Mouse (Mus musculus) forebrain, postnatal 0 days (tissue): ENCODE measurements around the gene Gm10408. TPM values are rescaled to one million over a fixed set of nuclear protein-coding genes. Genes with fewer than 3 reads are reported as not detected.
"Not testable (repeated sequence)": the region's sequence is repeated elsewhere in the genome, so short reads cannot be mapped to it uniquely, and the experiment has no call there.

ENCODE experiments used
- ATAC-seq: fragments of 200-750 bp; cut with Nextera tagmentation; 2 replicates; pipeline ENCODE4 v1.8.0; 2017; ENCODE audit warnings: mild to moderate bottlenecking, moderate library complexity
- DNase-seq: peaks from one replicate; pipeline ENCODE4 v3.0.0-alpha.2; 2015
- H3K27ac ChIP-seq: fragments of 300-500 bp; sonication (generic); 2 replicates; pipeline ENCODE4 v1.5.1; 2014; ENCODE audit warnings: low read depth, mild to moderate bottlenecking, antibody characterized with exemption, low read length, moderate library complexity, mixed read lengths
- H3K27me3 ChIP-seq: fragments of 300-500 bp; sonication (generic); 2 replicates; pipeline ENCODE4 v1.6.1; 2014; ENCODE audit warnings: mild to moderate bottlenecking, low read length, mixed read lengths; ENCODE audit not compliant: insufficient read depth
- H3K36me3 ChIP-seq: fragments of 300-500 bp; sonication (generic); 2 replicates; pipeline ENCODE4 v1.6.1; 2014; ENCODE audit warnings: mild to moderate bottlenecking, moderate library complexity; ENCODE audit not compliant: insufficient read depth
- H3K4me1 ChIP-seq: fragments of 300-500 bp; sonication (generic); 2 replicates; pipeline ENCODE4 v1.6.1; 2014; ENCODE audit warnings: antibody characterized with exemption; ENCODE audit not compliant: insufficient read depth
- H3K4me2 ChIP-seq: fragments of 300-500 bp; sonication (generic); 2 replicates; pipeline ENCODE4 v1.6.1; 2014; ENCODE audit warnings: low read depth, mild to moderate bottlenecking, moderate library complexity
- H3K4me3 ChIP-seq: fragments of 300-500 bp; sonication (generic); 2 replicates; pipeline ENCODE4 v1.5.1; 2014; ENCODE audit warnings: low read depth, low read length, mixed read lengths
- H3K9ac ChIP-seq: fragments of 300-500 bp; sonication (generic); 2 replicates; pipeline ENCODE4 v1.6.1; 2014; ENCODE audit warnings: mild to moderate bottlenecking
- H3K9me3 ChIP-seq: fragments of 300-500 bp; sonication (generic); 2 replicates; pipeline ENCODE4 v1.6.1; 2016; ENCODE audit warnings: low read length
- WGBS: fragments of 180-500 bp; shearing (Covaris S2); extraction: QIAGEN DNeasy Blood & Tissue Kit; methylation state at CpG from one replicate; pipeline ENCODE4 v1.1.7; 2014; 5-methylcytosine and 5-hydroxymethylcytosine counted together
- polyA plus RNA-seq: library from polyadenylated mRNA; unstranded; fragments of >200 nt; fragmentation: Nextera tagmentation; extraction: Ambion mirVana; gene quantifications from 2 replicates; pipeline ENCODE4 v1.2.1, GENCODE M21; 2015
- total RNA-seq: library from RNA; depleted of rRNA; stranded (reverse); fragments of >200 nt; gene quantifications from 2 replicates; pipeline ENCODE4 v1.2.3, GENCODE M21; 2014; rRNA removed

The Gm10408 gene
- 0.52 TPM in 1 of 2 replicates, not detected in the other for total RNA-seq
- not detected in 2 replicates for polyA plus RNA-seq

GRCm38 (mm10) chr14:3449079-3449478 is at the start of gene Gm10408:
Gene Gm10408, plus strand, starts transcription at chr14:3449379.
- H3K9me3 ChIP-seq, H3K4me3 ChIP-seq, ATAC-seq, H3K27me3 ChIP-seq, H3K9ac ChIP-seq, H3K4me2 ChIP-seq, H3K27ac ChIP-seq, H3K4me1 ChIP-seq, H3K36me3 ChIP-seq, DNase-seq: not testable (repeated sequence)
- no CpG with 5 or more reads among the region's 3 CpGs for WGBS

DNA sequence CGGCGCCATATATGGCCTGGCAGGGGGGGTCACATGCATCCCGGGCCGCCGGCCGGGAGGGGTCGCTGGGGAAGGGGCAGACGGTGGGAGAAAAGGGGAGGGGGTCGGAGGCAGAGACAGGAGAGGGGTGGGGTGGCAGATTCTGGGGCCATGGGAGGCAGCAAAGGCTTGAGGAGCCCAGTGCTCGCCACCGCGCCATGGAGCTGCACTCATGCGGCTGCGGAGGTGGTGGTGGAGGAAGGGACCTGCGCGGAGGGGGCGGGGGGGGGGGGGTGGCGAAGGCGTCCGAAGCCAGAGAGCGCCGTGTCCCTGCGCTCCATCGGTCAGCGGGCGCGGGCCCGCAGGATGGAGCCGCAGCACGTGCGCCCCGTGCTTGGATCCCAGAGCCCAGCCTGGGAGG is 36.9 kb upstream of the Gm10408 start, which contains the start of gene Gm10409:
TSS of gene Gm10409 (plus strand) at position 301 of the 400 bp plus-strand sequence.
- H3K36me3 ChIP-seq, DNase-seq, H3K27me3 ChIP-seq, H3K4me3 ChIP-seq, H3K4me1 ChIP-seq, H3K9me3 ChIP-seq, H3K4me2 ChIP-seq, ATAC-seq, H3K9ac ChIP-seq, H3K27ac ChIP-seq: not testable (repeated sequence)
- no CpG with 5 or more reads among the region's 32 CpGs for WGBS

DNA sequence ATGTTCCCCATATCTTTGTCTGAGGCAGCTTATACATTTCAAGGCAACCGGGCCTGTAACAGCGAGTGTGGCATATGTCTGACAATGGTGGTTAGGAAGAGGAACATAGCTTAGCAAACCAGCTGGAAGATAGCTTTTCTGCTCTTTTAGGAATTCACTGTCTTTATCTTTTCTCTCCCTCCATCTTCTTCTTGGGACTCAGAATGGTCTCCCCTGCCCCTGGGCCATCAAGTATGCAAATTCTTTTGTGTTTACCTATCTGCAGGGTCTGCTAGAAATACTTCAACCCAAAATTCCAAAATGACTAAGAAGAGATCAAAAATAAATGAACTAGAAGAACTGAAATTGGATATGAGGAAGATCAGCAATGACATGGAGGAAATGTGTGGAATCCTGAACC is 21.4 kb upstream of the Gm10408 start, which contains the start of gene Gm3005:
TSS of gene Gm3005 (plus strand) at position 301 of the 400 bp plus-strand sequence.
- not testable (repeated sequence) for H3K27me3 ChIP-seq, H3K9ac ChIP-seq, H3K9me3 ChIP-seq, H3K4me1 ChIP-seq, H3K27ac ChIP-seq, H3K36me3 ChIP-seq, H3K4me3 ChIP-seq, ATAC-seq, DNase-seq, H3K4me2 ChIP-seq
- no CpG with 5 or more reads among the region's 2 CpGs for WGBS

Other genes starting within 250 kb of the Gm10408 start
- gene D830030K20Rik, start 240.9 kb upstream of the Gm10408 start, total RNA-seq, result 13.0 and 22.5 TPM in 2 replicates
- gene D830030K20Rik, start 240.9 kb upstream of the Gm10408 start, polyA plus RNA-seq, result 23.3 and 27.9 TPM in 2 replicates
- 0.24 and 0.54 TPM in 2 replicates for gene Gm2956, start 116.8 kb upstream of the Gm10408 start, total RNA-seq
- gene Gm2956, start 116.8 kb upstream of the Gm10408 start, polyA plus RNA-seq, result 0.43 TPM in 1 of 2 replicates, not detected in the other
- not detected in 2 replicates for gene Gm10413, start 54.3 kb upstream of the Gm10408 start, total RNA-seq
- gene Gm10413, start 54.3 kb upstream of the Gm10408 start, polyA plus RNA-seq, result not detected in 2 replicates
- gene Gm10409, start 36.8 kb upstream of the Gm10408 start, total RNA-seq, result 9.5 and 9.6 TPM in 2 replicates
- gene Gm10409, start 36.8 kb upstream of the Gm10408 start, polyA plus RNA-seq, result 22.7 and 23.8 TPM in 2 replicates
- gene Gm3005, start 21.3 kb upstream of the Gm10408 start, total RNA-seq, result 7.5 and 11.7 TPM in 2 replicates
- gene Gm3005, start 21.3 kb upstream of the Gm10408 start, polyA plus RNA-seq, result 12.8 and 13.6 TPM in 2 replicates
- not detected in 2 replicates for gene Gm3012, start 185.1 kb downstream of the Gm10408 start, total RNA-seq
- not detected in 2 replicates for gene Gm3012, start 185.1 kb downstream of the Gm10408 start, polyA plus RNA-seq
- 9.5 and 9.6 TPM in 2 replicates for gene Gm3020, start 202.7 kb downstream of the Gm10408 start, total RNA-seq
- 22.7 and 23.8 TPM in 2 replicates for gene Gm3020, start 202.7 kb downstream of the Gm10408 start, polyA plus RNA-seq
- not detected in 2 replicates for gene Gm3043, start 239.4 kb downstream of the Gm10408 start, total RNA-seq
- gene Gm3043, start 239.4 kb downstream of the Gm10408 start, polyA plus RNA-seq, result not detected in 2 replicates